Mouse (Mus musculus) liver, embryonic 14.5 days (tissue): ENCODE measurements around the gene Gm47995. TPM values are rescaled to one million over a fixed set of nuclear protein-coding genes. Genes with fewer than 3 reads are reported as not detected.

Experiments
- ATAC-seq: fragments of 200-750 bp; cut with Nextera tagmentation; 2 replicates; pipeline ENCODE4 v1.8.0; 2017; ENCODE audit warnings: moderate number of reproducible peaks, mild to moderate bottlenecking, moderate library complexity; ENCODE audit not compliant: insufficient read depth
- DNase-seq, 3 experiments: peaks; one replicate each; pipeline ENCODE4 v3.0.0-alpha.2; 2012 to 2013; ENCODE audit warnings: low read depth in 3 of 3, low spot score in 3 of 3
- H3K27ac ChIP-seq: fragments of 300-500 bp; sonication (generic); 2 replicates; pipeline ENCODE4 v1.5.1; 2014; ENCODE audit warnings: moderate library complexity, mild to moderate bottlenecking, control low read depth, inconsistent platforms
- H3K27me3 ChIP-seq: fragments of 300-500 bp; sonication (generic); 2 replicates; pipeline ENCODE4 v1.6.1; 2014; ENCODE audit warnings: mild to moderate bottlenecking, low read length, moderate library complexity; ENCODE audit not compliant: control insufficient read depth, insufficient read depth
- H3K36me3 ChIP-seq: fragments of 300-500 bp; sonication (generic); replicated peaks from 2 replicates; pipeline ENCODE4 v1.6.1; 2014; ENCODE audit warnings: low read depth; ENCODE audit not compliant: control insufficient read depth, insufficient read depth
- H3K4me1 ChIP-seq, 2 experiments: fragments of 200-500 bp in 1 of 2; fragments of 300-500 bp in 1 of 2; sonication (generic) in 1 of 2; replicated peaks; 2 replicates each; pipeline ENCODE4 v1.6.1; 2012 to 2014; ENCODE audit warnings: antibody characterized with exemption in 1 of 2, inconsistent platforms in 1 of 2, low read length in 1 of 2; ENCODE audit not compliant: control insufficient read depth in 2 of 2, insufficient read depth in 2 of 2
- H3K4me2 ChIP-seq: fragments of 300-500 bp; sonication (generic); 2 replicates; pipeline ENCODE4 v1.6.1; 2014; ENCODE audit warnings: low read depth, mild to moderate bottlenecking, control low read depth, moderate library complexity
- H3K4me3 ChIP-seq, 2 experiments: fragments of 200-500 bp in 1 of 2; fragments of 300-500 bp in 1 of 2; sonication (generic) in 1 of 2; 2 replicates each; pipeline ENCODE4 v1.5.1; 2012 to 2014; ENCODE audit warnings: low read depth in 2 of 2, low read length in 2 of 2, mild to moderate bottlenecking in 2 of 2, control low read depth in 1 of 2, inconsistent platforms in 1 of 2, moderate library complexity in 1 of 2; ENCODE audit not compliant: insufficient read depth in 1 of 2
- H3K9ac ChIP-seq: fragments of 300-500 bp; sonication (generic); replicated peaks from 2 replicates; pipeline ENCODE4 v1.6.1; 2014; ENCODE audit warnings: mild to moderate bottlenecking, control low read depth, moderate library complexity
- H3K9me3 ChIP-seq: fragments of 300-500 bp; sonication (generic); 2 replicates; pipeline ENCODE4 v1.6.1; 2016; ENCODE audit warnings: low read length, mixed read lengths; ENCODE audit not compliant: control insufficient read depth
- CTCF ChIP-seq: IDR thresholded peaks from 2 replicates; pipeline ENCODE4 v1.5.1; 2016; ENCODE audit warnings: antibody characterized with exemption, low read depth, control low read depth
- EP300 ChIP-seq: IDR thresholded peaks from 2 replicates; pipeline ENCODE4 v1.6.1; 2016; ENCODE audit warnings: antibody characterized with exemption, low read depth
- WGBS: fragments of 180-500 bp; shearing (Covaris S2); extraction: QIAGEN DNeasy Blood & Tissue Kit; methylation state at CpG from one replicate; pipeline ENCODE4 v1.1.7; 2014; ENCODE audit not compliant: insufficient replicate concordance; 5-methylcytosine and 5-hydroxymethylcytosine counted together
- polyA plus RNA-seq, 2 experiments: library from polyadenylated mRNA; depleted of rRNA in 1 of 2; stranded (reverse) in 1 of 2; unstranded in 1 of 2; fragments of >200 nt; fragmentation: Nextera tagmentation in 1 of 2; extraction: Ambion mirVana in 1 of 2; gene quantifications; 2 replicates each; pipeline versions ENCODE4 v1.2.1 to v1.2.3; 2012 to 2014

Gm47995 gene
- polyA plus RNA-seq, 2 experiments = 0.71 to 0.88 TPM

DNA sequence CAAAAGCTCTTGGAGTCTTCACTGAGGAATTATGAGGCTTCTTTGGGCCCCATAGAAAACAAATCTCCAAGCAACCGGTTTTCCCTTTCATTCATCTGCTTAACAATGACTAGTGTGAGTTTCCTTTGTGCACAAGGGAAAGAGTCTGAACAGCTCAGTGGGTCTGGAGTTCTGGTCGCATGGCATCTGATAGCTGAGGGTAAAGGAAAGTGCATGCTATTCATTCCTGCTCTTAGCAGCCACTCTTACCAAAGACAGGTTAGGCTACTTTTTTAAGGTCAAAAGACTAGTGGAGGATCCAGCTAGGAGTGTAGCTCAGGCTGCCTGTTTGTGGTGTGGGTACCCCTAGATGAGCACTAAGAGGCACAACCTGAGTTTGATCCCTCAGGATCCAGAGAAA is 37.3 kb downstream of the Gm47995 start:
- 44% methylated on average over 2 of the region's 2 CpGs for WGBS

GRCm38 (mm10) chr1:151236141-151236930 is 38.1 kb downstream of the Gm47995 start:
- H3K4me2 ChIP-seq = no peak overlapping the region
- H3K9me3 ChIP-seq = no peaks in the 10 kb centered on the region
- H3K4me3 ChIP-seq = no peak overlapping the region
- no peak overlapping the region for H3K27ac ChIP-seq
- no peak for DNase-seq
- ATAC-seq = no peak
- peaks cover 0 to 9% of the 10 kb centered on the region in 2 experiments; a peak in 2 of 4 replicates for H3K4me1 ChIP-seq
- no peaks in the 10 kb centered on the region for H3K36me3 ChIP-seq
- H3K9ac ChIP-seq = no peak overlapping the region
- WGBS = 51% methylated on average over 13 of the region's 13 CpGs
- H3K27me3 ChIP-seq = no peaks in the 10 kb centered on the region
- TF ChIP-seq EP300 = no peak
- TF ChIP-seq CTCF = no peak

More for the DNA sequence above, 37.3 kb downstream of the Gm47995 start:
- no peaks in the 10 kb centered on the region for H3K9me3 ChIP-seq
- TF ChIP-seq EP300 (no peak), CTCF (no peak)
- no peak overlapping the region for H3K9ac ChIP-seq
- no peak overlapping the region for H3K4me2 ChIP-seq
- DNase-seq = no peak
- H3K27ac ChIP-seq = no peak overlapping the region
- H3K36me3 ChIP-seq = no peaks in the 10 kb centered on the region
- no peaks in the 10 kb centered on the region for H3K27me3 ChIP-seq
- H3K4me1 ChIP-seq = peaks cover 0 to 9% of the 10 kb centered on the region in 2 experiments; a peak in 2 of 4 replicates
- no peak overlapping the region for H3K4me3 ChIP-seq
- ATAC-seq = no peak

GRCm38 (mm10) chr1:151237780-151238179 is 39.5 kb downstream of the Gm47995 start:
- Histone ChIP-seq H3K4me3 (no peak overlapping the region), H3K4me1 (peaks cover 0 to 9% of the 10 kb centered on the region in 2 experiments; a peak in 2 of 4 replicates), H3K36me3 (no peaks in the 10 kb centered on the region), H3K27ac (no peak overlapping the region), H3K27me3 (no peaks in the 10 kb centered on the region), H3K4me2 (no peak overlapping the region), H3K9me3 (no peaks in the 10 kb centered on the region), H3K9ac (no peak overlapping the region)
- no peak for TF ChIP-seq EP300
- TF ChIP-seq CTCF = no peak
- no peak for ATAC-seq
- no peak for DNase-seq
- 56% methylated on average over 3 of the region's 3 CpGs for WGBS

DNA sequence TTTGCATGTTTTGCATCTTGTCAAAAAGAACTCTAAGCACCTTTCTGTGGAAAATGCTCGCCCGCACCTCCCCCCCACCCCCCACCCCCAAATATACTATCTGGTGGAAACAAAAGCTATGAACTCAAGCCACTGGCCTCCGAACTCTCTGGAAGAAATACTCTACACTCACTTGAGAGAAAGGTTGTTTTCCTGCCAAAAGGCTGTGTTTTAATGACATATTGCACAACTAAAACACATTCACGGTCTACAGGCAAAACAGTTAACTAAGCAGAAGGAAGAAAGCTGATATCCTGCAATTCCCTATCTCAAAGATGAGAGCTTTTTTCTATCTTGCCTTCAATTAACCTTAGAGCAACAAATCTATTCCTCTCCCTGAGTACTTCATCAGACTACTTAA is 45.1 kb downstream of the Gm47995 start:
- Histone ChIP-seq H3K4me3 (no peak overlapping the region), H3K4me2 (no peak overlapping the region), H3K4me1 (peaks cover 0 to 8% of the 10 kb centered on the region in 2 experiments; a peak in 2 of 4 replicates), H3K9me3 (no peaks in the 10 kb centered on the region), H3K36me3 (no peaks in the 10 kb centered on the region), H3K9ac (no peak overlapping the region), H3K27me3 (no peaks in the 10 kb centered on the region), H3K27ac (no peak overlapping the region)
- ATAC-seq = no peak
- no peak for TF ChIP-seq CTCF
- TF ChIP-seq EP300 = no peak
- 65% methylated on average over 4 of the region's 4 CpGs for WGBS
- no peak for DNase-seq

DNA sequence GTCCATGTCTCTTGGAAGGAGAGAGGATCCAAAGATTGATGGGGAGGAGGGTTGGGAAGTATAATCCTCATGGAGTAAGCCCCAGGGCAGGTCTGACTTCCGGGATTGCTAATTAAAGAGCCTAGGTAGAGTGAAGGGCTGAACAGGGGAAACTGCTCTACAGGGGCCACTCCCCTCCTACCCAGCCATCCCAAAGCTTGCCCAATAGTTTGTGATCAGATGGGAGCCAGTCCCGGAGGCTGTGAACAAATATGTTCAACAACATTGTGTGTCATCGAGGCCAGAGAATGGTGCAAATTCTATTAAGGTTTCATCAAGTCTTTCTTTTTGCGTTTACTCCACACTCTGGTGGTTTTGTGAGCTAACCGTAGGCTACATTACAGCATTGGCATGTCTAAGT is 45.8 kb downstream of the Gm47995 start:
- Histone ChIP-seq H3K4me2 (no peak overlapping the region), H3K9ac (no peak overlapping the region), H3K9me3 (no peaks in the 10 kb centered on the region), H3K36me3 (no peaks in the 10 kb centered on the region), H3K4me1 (0 out of 4 replicates have a peak, but pooled peaks cover 0 to 2% of the 10 kb centered on the region in 2 experiments), H3K4me3 (no peak overlapping the region), H3K27me3 (no peaks in the 10 kb centered on the region), H3K27ac (no peak overlapping the region)
- no peak for DNase-seq
- TF ChIP-seq CTCF (no peak), EP300 (no peak)
- no peak for ATAC-seq
- WGBS = 73% methylated on average over 5 of the region's 5 CpGs
